Mouse (Mus musculus): Measurements from ENCODE around the gene Adamts9. TPM values are rescaled to one million over a fixed set of nuclear protein-coding genes. Genes with fewer than 3 reads are reported as not detected.

Gene Adamts9
- total RNA-seq, 2 experiments from 2014 or later: 2.4 to 3.3 TPM

DNA sequence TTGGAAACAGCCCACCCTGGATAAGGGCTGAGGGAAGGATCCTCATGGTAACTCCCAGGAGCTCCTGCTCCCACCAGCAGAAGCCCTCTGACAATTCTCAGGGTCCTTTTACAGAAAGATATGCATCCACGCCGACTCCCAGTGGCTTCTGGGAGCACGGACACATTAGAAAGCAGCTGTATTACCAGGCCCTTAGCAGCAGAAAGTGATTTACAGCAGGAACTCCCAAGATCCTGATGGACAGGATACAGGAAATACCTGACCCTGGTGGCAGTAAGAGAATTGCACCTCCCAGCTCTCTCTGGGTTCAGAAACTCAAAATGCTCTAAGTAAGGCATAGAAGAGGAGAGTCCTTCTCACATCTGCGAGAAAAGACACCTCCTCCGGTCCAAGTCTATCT is 15.0 kb downstream of the Adamts9 start:
- no peak for DNase-seq (ENCODE audit: low spot score in 2 of 2)

DNA sequence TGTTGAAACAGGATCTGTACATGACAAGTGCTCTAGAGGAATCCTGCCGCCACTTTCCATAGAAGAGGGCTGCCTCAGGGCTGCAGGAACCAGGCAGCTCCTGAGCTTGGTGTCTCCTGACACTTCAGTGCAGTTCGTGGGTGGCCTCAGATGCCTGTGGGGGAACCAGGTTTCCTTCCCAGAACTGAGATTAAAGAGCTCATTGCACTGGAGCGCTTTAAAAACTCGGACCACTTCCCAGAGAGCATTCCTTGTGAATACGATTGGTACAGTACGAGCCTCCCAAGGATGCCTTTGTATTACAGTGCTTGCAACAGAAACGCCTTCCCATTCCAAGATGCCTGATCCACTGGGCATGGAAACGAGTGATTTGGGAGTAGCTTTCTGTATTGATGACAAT is 18.8 kb downstream of the Adamts9 start:
- DNase-seq (ENCODE audit: low spot score in 2 of 2): no peak

DNA sequence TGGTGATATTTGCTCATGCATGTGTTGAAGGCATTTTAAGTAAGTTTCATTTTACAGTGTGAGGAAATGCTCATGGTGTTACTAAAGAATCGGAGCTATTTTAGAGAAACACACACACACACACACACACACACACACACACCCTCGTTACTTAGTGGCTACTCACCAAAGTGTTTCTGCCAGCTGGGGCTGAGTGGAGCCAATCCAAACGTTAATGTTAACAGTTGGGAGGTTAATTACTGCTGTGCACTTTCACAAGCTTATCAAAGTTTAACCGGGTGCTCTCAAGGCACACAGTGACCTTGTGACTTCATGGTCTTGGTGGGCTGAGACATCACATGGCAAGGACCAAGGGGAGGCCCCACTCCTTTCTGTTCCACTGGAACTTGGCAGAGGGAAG is 21.4 kb downstream of the Adamts9 start:
- no peak for DNase-seq (ENCODE audit: low spot score in 2 of 2)

DNA sequence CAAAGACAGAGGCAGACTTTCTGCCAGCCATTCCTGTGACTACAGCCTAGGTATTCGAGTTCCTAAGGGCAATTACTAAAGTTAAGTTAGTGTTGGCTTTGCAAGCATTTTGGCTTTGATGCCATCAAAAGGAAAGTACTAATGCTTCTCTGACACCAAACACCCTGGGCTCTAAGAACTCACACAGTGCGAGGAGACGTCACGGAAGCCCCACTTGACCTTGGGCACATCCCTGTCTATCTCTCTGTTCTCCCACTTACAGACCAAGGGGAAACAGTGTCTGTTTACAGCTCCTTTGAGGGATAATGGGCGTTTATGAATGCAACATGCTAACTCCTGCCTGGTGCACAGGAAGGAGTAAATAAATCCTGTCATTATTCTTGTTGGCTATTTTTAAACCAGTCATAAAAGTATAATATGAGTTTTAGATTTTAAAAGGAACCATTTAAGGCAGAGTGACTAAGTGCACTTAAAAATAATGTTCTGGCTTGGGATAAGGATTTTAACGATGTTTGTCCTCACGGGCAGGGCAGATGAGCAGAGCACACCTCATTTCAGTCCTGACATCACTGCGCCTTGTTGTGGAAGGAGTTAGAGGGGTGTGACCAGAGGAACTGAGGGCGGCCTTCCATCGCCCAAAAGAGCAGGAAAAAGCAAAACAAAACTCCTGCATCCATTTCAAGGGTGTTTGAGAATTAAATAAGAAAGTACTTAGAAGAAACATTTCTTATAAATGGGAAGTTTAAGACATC is 22.2 kb downstream of the Adamts9 start:
- DNase-seq (ENCODE audit: low spot score in 2 of 2): no peak

DNA sequence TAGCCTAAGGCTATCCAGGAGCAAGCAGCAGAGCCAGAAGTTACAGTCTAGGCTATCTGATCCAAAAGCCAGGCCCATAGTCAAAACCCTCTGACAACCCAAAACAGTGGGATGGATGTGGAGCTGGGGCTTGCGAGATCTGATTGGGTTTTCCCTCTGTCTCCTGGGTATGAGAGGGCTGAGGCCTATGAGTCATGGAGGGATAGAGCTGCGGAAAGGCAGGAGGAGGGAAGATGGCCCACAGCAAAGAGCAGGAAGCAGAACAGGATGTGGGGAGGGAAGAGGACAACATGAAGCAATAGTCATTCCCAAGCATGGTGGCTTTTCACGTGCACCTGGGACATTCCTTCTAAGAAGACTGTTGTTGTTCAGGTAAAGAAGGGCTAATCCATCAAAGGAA is 32.7 kb downstream of the Adamts9 start:
- DNase-seq (ENCODE audit: low spot score in 2 of 2): no peak

DNA sequence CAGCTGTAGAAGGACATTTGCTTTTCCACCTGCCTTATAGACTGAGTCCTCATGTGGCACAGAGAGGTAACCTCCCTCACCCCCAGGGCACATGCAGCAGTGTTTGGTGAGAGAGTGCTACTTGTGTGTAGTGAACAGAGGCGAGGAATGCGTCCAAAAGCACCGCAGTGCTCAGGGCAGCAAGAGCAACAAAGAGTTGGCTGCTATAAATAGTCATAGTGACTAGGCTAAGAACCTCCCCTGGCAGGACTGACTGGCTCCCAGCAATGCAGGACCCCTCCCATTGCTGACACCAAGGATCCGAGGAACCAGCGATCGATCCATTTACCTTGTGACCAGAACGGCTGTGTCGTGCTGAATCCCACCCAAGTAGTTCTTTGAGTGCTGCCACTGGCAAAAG is 33.9 kb downstream of the Adamts9 start:
- no peak for DNase-seq (ENCODE audit: low spot score in 2 of 2)

DNA sequence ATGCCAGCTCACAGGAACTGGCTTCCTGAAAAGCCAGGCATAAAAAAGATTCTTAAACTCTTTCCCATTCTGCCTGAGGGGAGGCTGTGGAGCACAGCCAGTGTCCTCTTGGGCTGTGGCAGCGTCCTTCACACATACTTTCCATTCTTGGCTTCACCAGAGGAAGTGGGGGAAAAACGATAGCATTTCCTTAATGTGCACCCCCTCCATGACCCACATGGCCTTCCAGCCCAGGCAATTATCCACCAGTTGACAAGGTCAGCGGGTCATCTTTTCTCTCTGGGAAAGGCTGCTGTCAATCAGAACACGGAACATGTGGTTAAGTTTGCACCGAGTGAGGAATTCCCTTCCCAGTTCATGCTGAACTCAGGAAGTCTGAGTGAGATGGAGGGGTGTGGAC is 37.4 kb downstream of the Adamts9 start:
- DNase-seq (ENCODE audit: low spot score in 2 of 2): no peak

DNA sequence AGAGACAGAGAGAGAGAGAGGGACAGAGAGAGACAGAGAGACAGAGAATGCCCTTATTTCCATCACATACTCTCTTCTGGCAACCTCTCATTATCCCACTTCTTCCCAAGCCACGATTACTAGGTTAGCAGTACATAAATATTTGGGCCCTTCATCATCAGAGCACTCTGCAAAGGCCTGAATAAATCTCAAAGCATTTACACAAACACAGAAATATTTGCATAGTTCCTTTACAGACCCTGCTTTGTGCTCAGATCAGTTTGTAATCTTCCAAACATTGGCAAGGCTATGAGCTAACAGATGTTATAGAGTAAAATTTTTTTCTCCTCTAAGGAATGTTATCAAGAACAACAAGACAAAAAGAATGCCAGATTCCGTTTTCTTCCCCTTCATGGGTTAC is 38.8 kb downstream of the Adamts9 start:
- no peak for DNase-seq (ENCODE audit: low spot score in 2 of 2)

DNA sequence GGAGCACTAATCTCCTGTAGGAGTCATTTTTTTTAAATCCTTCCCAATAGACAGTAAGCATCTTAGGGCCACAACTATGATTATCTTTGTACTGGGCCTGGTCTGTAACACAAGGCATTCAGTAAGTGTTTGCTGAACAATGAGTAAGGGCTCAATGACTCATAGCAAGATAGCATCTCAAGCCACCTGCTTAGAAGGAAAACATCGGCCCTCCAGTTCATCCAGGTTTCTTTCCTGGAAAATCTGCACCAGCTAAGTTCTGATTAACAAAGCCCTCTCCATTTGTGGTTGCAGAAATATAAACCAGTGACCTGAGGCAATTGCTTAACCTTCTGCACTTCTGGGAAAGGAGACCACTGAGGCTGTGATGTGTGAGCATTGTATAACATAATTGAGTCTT is 39.3 kb downstream of the Adamts9 start:
- no peak for DNase-seq (ENCODE audit: low spot score in 2 of 2)

DNA sequence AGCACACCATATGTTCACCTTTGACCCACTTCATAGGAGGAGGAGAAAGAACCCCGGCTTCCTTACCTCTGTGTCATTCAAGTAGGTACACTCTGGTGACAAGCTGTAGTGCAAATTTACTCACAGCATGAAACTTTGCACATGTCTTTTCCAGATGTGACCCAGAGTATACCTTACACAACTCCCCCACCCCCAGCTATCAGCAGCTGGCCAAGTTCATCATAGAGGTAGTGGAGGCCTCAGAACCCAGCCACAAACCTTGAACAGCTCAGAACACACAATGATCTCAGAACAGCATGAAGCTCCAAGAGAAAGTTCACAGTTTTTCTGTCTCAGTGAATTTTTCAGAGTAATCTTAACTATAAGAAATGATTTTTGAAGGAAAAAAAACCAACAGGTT is 51.8 kb downstream of the Adamts9 start:
- no peak for DNase-seq (ENCODE audit: low spot score in 2 of 2)

DNA sequence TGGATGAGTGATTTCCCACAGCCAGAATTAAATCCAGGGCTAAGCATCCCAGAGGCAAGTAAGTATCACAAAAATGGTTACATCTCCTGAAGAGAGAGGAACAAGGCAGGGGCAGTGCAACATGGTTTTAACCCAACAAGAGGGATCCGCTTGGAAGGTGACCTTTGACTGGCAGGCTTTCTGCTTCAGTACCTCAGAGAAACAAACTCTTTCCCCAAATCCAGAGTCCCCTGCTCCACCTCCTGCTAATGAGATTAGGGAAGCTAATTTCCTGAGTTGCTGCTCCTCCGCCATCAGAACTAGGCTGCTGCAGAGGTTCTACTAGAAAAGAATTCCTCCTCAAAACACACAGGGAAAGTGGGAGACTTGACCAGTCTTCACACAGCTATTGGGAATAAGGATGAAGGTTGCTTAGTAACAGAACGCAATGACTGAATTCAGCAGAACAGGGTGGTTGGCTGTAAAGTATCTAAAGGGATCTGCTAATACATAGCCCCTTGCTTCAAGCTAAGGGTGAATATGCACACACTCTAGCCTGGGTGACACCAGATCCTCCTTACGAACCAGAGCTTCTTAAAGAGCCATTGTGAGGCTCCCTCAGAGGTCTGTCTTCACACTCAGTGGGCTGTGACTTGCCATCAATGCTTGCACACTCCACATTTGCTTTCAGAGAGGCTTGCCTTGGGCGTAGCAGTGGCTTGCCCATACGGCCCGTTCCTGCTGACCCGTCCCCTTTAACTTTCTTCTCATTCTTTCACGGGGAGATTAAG is 60.0 kb downstream of the Adamts9 start:
- no peak for DNase-seq (ENCODE audit: low spot score in 2 of 2)

DNA sequence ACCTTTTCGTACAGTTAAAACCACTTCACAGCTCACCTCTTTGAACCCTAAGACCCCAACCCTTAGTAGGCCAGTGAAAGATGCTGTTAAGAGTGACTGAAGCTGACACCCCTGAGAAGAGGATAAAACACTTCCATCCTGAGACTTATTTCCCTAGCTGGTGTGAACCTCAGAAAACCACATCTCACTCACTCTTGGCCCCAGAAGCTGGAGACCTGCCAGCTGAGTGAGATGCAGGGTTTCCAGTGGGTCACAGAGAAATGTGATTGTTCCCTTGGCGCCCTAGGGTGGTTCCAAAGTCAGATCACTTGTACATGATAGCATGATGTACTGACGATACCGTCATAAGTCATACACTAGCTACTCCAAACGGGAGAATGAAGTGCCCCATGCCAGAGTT is 60.8 kb downstream of the Adamts9 start:
- DNase-seq (ENCODE audit: low spot score in 2 of 2): no peak

DNA sequence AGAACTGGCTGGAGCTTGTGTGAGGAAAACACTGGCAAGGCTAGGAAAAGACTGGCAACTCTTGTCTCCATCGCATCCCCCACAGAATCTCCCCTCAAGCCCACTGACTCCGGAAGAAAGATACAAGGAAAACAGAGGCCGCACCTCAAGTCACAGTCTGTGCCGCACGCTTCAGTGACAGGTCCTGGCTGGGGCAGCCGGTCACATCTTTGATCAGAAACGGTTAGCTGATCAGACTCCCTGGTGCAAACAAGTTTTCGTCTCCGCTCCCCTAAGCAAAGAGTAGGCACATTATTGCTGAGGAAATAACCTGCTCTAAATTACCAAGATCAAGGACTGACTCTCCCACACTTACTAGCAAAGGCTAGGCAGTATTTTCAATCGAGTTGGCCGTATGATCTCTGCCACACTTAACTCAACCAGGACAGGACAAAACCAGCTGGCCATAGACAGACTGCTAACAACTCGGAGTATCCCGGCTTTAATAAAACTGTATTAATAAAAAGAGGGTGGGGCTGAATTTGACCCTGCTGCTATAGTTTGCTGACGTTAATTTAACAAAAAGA is 63.5 kb downstream of the Adamts9 start:
- DNase-seq (ENCODE audit: low spot score in 2 of 2): no peak

DNA sequence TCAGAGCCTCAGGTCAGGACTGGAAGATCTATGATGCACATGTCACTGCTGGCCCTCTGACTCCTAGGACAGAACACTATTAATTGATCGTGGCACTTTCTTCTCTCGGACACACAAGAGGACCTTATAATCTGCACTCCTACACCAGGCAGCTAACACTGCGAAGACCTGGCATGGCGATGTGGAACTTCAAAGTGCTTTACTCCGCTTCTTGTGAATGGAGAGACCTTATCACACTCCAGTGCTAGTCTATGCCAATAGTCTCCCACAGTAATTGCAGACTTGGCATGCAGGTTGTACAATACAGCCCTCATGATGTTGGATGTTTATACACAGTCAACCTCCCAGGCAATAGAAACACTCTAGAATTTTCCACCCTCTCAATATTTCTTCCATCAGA is 64.5 kb downstream of the Adamts9 start:
- DNase-seq (ENCODE audit: low spot score in 2 of 2): no peak

DNA sequence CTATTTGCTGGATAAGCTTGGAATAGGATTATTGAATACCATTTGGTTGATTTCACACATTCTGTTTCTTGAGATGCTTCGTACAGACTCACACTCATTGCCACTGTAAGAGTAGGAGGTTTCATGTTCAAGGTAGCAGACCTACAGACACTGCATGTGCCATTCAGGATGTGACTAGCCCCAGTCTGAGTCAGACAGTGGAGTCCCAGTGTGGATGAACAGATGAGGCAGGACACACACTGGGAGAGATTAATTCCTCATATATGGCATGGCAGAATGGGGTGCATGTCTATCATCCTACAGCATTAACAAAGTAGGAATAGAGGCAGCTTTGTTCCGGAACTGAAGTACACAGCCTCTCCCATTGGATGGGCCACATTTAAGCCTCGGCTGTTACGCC is 66.1 kb downstream of the Adamts9 start:
- no peak for DNase-seq (ENCODE audit: low spot score in 2 of 2)

DNA sequence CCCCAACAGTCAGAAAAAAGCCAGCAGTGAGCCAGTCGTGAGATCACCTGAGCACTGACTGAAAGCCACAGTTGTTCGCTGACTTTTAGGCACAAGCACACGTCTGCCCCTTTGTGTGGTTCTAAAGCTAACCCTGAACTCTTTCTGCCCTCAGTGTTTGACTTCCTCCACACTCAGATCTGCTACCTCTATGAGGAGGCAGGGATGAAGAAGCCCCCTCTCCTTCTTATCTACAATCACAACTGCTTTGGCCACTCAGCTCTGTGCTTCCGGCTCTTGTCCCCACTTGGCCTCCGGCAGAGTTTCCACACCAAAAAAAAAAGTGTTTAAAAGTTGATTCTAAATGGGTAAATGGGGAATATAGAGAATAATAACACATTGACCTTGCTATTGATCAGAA is 67.2 kb downstream of the Adamts9 start:
- DNase-seq (ENCODE audit: low spot score in 2 of 2): no peak

DNA sequence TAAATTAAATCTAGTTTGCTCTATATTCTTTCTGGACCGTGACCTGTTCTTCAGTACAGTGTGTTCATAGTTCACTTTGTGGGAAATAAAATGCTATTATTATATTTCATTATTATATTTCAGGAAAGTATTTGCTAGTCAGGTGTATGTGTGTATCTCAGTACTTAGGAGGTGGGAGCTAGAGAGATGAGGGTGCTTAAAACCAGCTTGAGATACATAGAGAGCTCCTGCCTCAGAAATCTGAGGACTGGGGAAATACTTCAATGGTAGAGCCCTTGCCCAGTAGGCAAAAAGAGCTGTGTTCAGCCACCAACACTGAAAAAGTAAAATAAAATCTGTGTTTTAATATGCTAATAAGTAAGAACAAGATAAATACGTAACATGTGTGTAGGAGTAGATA is 68.0 kb downstream of the Adamts9 start:
- DNase-seq (ENCODE audit: low spot score in 2 of 2): no peak

DNA sequence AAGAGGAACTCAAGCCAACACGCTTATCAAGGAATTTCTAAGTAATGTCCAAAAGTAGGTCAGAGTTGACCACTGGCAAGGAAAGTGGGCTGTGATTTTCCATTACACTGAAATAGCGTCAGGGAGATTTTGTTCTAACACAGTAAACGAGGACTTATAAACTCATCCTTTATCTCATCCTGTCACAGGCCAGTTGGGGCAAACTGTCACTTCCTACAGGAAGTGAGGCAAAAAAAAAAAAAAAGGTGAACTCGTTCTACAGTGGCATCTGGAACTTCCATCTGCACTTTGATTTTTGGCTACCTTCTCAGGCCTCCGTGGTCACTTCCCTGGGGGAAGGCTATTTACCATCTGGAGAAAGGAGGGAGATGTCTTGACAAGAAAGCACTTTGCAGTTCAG is 68.4 kb downstream of the Adamts9 start:
- no peak for DNase-seq (ENCODE audit: low spot score in 2 of 2)

DNA sequence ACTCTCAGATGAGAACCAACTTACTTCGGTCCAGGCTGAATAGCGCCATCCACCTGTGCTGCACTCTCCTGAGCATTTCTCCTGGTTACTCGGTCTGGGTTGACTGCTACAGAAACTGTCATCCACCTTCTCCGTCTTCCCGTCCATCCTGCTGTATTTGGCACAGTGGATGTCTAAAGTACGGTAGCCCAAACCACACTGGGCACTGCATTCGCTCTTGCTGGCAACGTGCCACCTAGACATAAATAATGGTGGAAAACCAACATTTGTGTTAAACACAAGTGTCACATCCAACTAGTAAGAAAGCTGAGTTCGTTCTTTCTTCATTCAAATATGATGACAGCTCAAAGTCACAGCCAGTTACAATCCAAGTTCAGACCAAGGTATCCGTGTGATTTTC is 70.5 kb downstream of the Adamts9 start:
- DNase-seq (ENCODE audit: low spot score in 2 of 2): no peak

DNA sequence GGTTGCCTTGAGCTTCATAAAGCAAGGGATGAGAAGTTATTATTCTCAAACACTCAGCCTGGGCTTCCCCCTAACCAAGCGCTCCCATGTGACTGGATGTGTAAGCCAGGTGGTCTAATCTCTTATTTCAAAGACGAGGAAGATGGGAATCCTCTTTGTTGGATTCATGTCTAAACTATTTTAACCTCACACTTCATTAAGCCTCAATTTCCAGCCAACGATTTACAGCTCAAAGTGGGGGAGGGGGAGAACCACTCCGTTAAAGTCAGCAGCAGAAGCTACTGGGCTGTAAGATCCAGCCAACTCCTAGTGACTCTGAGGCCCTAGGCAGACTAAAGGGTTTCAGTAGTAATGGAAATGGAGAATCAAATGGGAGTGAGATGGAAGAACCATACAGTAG is 71.5 kb downstream of the Adamts9 start:
- no peak for DNase-seq (ENCODE audit: low spot score in 2 of 2)

DNA sequence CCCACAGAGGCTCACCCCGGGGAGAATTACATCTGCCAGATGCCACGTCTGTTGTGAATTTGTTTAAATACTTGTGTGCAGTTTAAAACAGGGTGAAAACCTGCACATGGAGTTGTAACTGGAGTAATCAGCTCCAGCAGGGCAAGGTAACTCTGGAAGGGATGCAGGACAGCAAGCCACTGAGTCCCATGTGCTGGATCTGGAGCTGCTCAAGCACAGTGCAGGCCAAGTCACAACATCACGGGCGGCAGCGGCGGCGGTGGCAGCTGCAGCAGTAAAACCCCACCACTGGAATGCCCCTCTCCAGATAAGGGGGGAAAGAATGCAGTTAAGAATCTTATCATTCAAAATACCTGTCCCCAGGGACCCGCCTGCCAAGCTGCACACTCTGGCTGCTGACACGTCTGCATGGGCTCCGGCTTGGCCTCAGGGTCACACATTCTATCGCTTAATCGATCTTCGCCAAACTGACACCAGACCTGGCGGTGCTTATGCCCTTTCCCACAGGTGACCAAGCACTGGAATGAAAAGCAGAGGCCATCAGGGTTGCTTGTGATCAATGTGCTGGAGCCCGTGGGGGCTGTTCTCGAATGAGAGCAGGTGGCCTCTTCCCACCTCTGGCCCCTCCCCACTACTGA is 73.6 kb downstream of the Adamts9 start:
- peak in 1 of 2 experiments; percentile 16 for DNase-seq (ENCODE audit: low spot score in 2 of 2)

DNA sequence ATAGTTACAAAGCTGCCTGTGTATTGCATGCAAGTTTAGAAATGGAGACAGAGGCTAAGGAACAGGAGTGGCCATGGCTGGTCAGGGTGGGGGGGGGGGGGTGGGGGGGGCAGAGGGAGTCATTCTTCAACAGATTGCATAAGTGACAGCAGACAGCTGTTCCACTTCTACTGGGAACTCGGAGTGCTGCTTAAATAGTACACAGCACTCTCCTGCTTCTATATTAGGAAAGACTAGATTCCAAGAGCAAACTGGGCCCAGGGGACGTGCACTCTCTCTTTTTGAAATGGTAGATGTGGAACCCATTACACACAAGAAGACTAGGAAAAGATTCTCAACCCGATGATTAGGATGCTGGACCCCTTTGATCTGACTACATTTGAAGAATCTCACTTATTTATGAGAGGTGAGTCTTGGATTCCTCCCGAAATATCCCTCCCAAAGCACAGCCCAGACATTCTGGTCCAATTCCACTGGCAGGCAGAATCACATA is 74.2 kb downstream of the Adamts9 start, which contains the start of gene Gm15737:
Gene Gm15737 (plus strand): TSS at position 269 of the 493 bp plus-strand sequence.
- peak in 1 of 2 experiments; percentile 33 for DNase-seq (ENCODE audit: low spot score in 2 of 2)
